Mouse (Mus musculus) forebrain, postnatal 0 days (tissue): ENCODE results near the gene Cops7a. TPM values are rescaled to one million over a fixed set of nuclear protein-coding genes. Genes with fewer than 3 reads are reported as not detected.

ENCODE experiments used
- ATAC-seq: fragments of 200-750 bp; cut with Nextera tagmentation; 2 replicates; pipeline ENCODE4 v1.8.0; 2017; ENCODE audit warnings: mild to moderate bottlenecking, moderate library complexity
- DNase-seq: peaks from one replicate; pipeline ENCODE4 v3.0.0-alpha.2; 2015
- H3K27ac ChIP-seq: fragments of 300-500 bp; sonication (generic); 2 replicates; pipeline ENCODE4 v1.5.1; 2014; ENCODE audit warnings: low read depth, mild to moderate bottlenecking, antibody characterized with exemption, low read length, moderate library complexity, mixed read lengths
- H3K27me3 ChIP-seq: fragments of 300-500 bp; sonication (generic); 2 replicates; pipeline ENCODE4 v1.6.1; 2014; ENCODE audit warnings: mild to moderate bottlenecking, low read length, mixed read lengths; ENCODE audit not compliant: insufficient read depth
- H3K36me3 ChIP-seq: fragments of 300-500 bp; sonication (generic); 2 replicates; pipeline ENCODE4 v1.6.1; 2014; ENCODE audit warnings: mild to moderate bottlenecking, moderate library complexity; ENCODE audit not compliant: insufficient read depth
- H3K4me1 ChIP-seq: fragments of 300-500 bp; sonication (generic); 2 replicates; pipeline ENCODE4 v1.6.1; 2014; ENCODE audit warnings: antibody characterized with exemption; ENCODE audit not compliant: insufficient read depth
- H3K4me2 ChIP-seq: fragments of 300-500 bp; sonication (generic); 2 replicates; pipeline ENCODE4 v1.6.1; 2014; ENCODE audit warnings: low read depth, mild to moderate bottlenecking, moderate library complexity
- H3K4me3 ChIP-seq: fragments of 300-500 bp; sonication (generic); 2 replicates; pipeline ENCODE4 v1.5.1; 2014; ENCODE audit warnings: low read depth, low read length, mixed read lengths
- H3K9ac ChIP-seq: fragments of 300-500 bp; sonication (generic); 2 replicates; pipeline ENCODE4 v1.6.1; 2014; ENCODE audit warnings: mild to moderate bottlenecking
- H3K9me3 ChIP-seq: fragments of 300-500 bp; sonication (generic); 2 replicates; pipeline ENCODE4 v1.6.1; 2016; ENCODE audit warnings: low read length
- CTCF ChIP-seq: sonication (generic); IDR thresholded peaks from 2 replicates; pipeline ENCODE4 v1.5.1; 2016; ENCODE audit warnings: antibody characterized with exemption, control low read depth, low read depth
- WGBS: fragments of 180-500 bp; shearing (Covaris S2); extraction: QIAGEN DNeasy Blood & Tissue Kit; methylation state at CpG from one replicate; pipeline ENCODE4 v1.1.7; 2014; 5-methylcytosine and 5-hydroxymethylcytosine counted together
- polyA plus RNA-seq: library from polyadenylated mRNA; unstranded; fragments of >200 nt; fragmentation: Nextera tagmentation; extraction: Ambion mirVana; gene quantifications from 2 replicates; pipeline ENCODE4 v1.2.1, GENCODE M21; 2015
- total RNA-seq: library from RNA; depleted of rRNA; stranded (reverse); fragments of >200 nt; gene quantifications from 2 replicates; pipeline ENCODE4 v1.2.3, GENCODE M21; 2014

Gene Cops7a
- total and polyA plus RNA-seq, 2 experiments from 2014 or later, result 87.8 to 117 TPM

- H3K36me3 ChIP-seq, result peaks cover 52% of the 10 kb centered on the region
- 83% methylated on average over 2 of the region's 2 CpGs for WGBS
- TF ChIP-seq CTCF, result no peak
- no peaks in the 10 kb centered on the region for H3K27me3 ChIP-seq
- H3K9me3 ChIP-seq, result no peaks in the 10 kb centered on the region
- H3K4me1 ChIP-seq, result peaks cover under 1% of the 10 kb centered on the region; the same call in 1 of the 2 replicates
- H3K9ac ChIP-seq, result no peak overlapping the region
- no peak overlapping the region for H3K27ac ChIP-seq
- no peak overlapping the region for H3K4me2 ChIP-seq
- no peak for ATAC-seq
- H3K4me3 ChIP-seq, result no peak overlapping the region
- DNase-seq, result no peak
Measured at GRCm38 (mm10) chr6:124937493-124937892, 27.8 kb downstream of the Cops7a start.

GRCm38 (mm10) chr6:124936681-124937080 is 28.7 kb downstream of the Cops7a start:
- no peak overlapping the region for H3K4me3 ChIP-seq
- ATAC-seq (no peak), DNase-seq (no peak)
- TF ChIP-seq CTCF, result no peak
- no peaks in the 10 kb centered on the region for H3K9me3 ChIP-seq
- H3K27me3 ChIP-seq, result no peaks in the 10 kb centered on the region
- H3K4me1 ChIP-seq, result peaks cover 5% of the 10 kb centered on the region; the same call in 1 of the 2 replicates
- H3K36me3 ChIP-seq, result peaks cover 52% of the 10 kb centered on the region
- no peak overlapping the region for H3K27ac ChIP-seq
- H3K9ac ChIP-seq, result no peak overlapping the region
- WGBS, result 91% methylated on average over 1 of the region's 1 CpGs
- H3K4me2 ChIP-seq, result no peak overlapping the region

- peaks cover 52% of the 10 kb centered on the region for H3K36me3 ChIP-seq
- no peak for DNase-seq
- no peaks in the 10 kb centered on the region for H3K9me3 ChIP-seq
- TF ChIP-seq CTCF, result no peak
- H3K27me3 ChIP-seq, result no peaks in the 10 kb centered on the region
- ATAC-seq, result no peak
- H3K4me2 ChIP-seq, result no peak overlapping the region
- peaks cover 11% of the 10 kb centered on the region for H3K4me1 ChIP-seq
- no peak overlapping the region for H3K27ac ChIP-seq
- no peak overlapping the region for H3K4me3 ChIP-seq
- H3K9ac ChIP-seq, result no peak overlapping the region
- WGBS, result 89% methylated on average over 7 of the region's 7 CpGs
Measured at GRCm38 (mm10) chr6:124934670-124935069, 30.7 kb downstream of the Cops7a start.

GRCm38 (mm10) chr6:124933127-124933526 is 32.2 kb downstream of the Cops7a start:
- Histone ChIP-seq H3K4me3 (no peak overlapping the region), H3K4me2 (no peak overlapping the region), H3K4me1 (peaks cover 11% of the 10 kb centered on the region), H3K36me3 (peaks cover 43% of the 10 kb centered on the region), H3K27ac (no peak overlapping the region), H3K9me3 (no peaks in the 10 kb centered on the region), H3K9ac (no peak overlapping the region), H3K27me3 (no peaks in the 10 kb centered on the region)
- no peak for TF ChIP-seq CTCF
- no peak for DNase-seq
- 85% methylated on average over 3 of the region's 3 CpGs for WGBS
- ATAC-seq, result no peak

- H3K9me3 ChIP-seq, result no peaks in the 10 kb centered on the region
- peak overlapping the region; percentile 97 for H3K4me3 ChIP-seq
- 43% methylated on average over 12 of the region's 12 CpGs for WGBS
- DNase-seq (no peak), ATAC-seq (no peak)
- H3K9ac ChIP-seq, result peak overlapping the region; percentile 98
- peak overlapping the region; percentile 95 for H3K27ac ChIP-seq
- H3K4me2 ChIP-seq, result peak overlapping the region; percentile 76
- no peak for TF ChIP-seq CTCF
- H3K4me1 ChIP-seq, result peaks cover 11% of the 10 kb centered on the region
- no peaks in the 10 kb centered on the region for H3K27me3 ChIP-seq
- peaks cover 35% of the 10 kb centered on the region for H3K36me3 ChIP-seq
Measured at GRCm38 (mm10) chr6:124932314-124932695, 33.0 kb downstream of the Cops7a start.

GRCm38 (mm10) chr6:124931525-124932313 is 33.6 kb downstream of the Cops7a start:
- H3K4me3 ChIP-seq, result peak overlapping the region; percentile 97
- peak overlapping the region; percentile 98 for H3K9ac ChIP-seq
- H3K9me3 ChIP-seq, result no peaks in the 10 kb centered on the region
- 2% methylated on average over 47 of the region's 48 CpGs for WGBS
- H3K4me1 ChIP-seq, result peaks cover 11% of the 10 kb centered on the region
- H3K27me3 ChIP-seq, result no peaks in the 10 kb centered on the region
- H3K36me3 ChIP-seq, result peaks cover 30% of the 10 kb centered on the region
- peak; percentile 75 for DNase-seq
- peak overlapping the region; percentile 95 for H3K27ac ChIP-seq
- TF ChIP-seq CTCF, result peak; percentile 67
- peak; percentile 44 for ATAC-seq
- H3K4me2 ChIP-seq, result peak overlapping the region; percentile 76

- ATAC-seq (peak; percentile 91), DNase-seq (peak; percentile 99)
- Histone ChIP-seq H3K27me3 (no peaks in the 10 kb centered on the region), H3K9me3 (no peaks in the 10 kb centered on the region), H3K36me3 (peaks cover 22% of the 10 kb centered on the region), H3K4me1 (peaks cover 11% of the 10 kb centered on the region), H3K4me3 (peak within 1 kb of the TSS; percentile 97), H3K27ac (peak within 1 kb of the TSS; percentile 95), H3K4me2 (peak within 1 kb of the TSS; percentile 76), H3K9ac (peak within 1 kb of the TSS; percentile 98)
- under 1% methylated on average over 56 of the region's 64 CpGs for WGBS
- TF ChIP-seq CTCF, result peak; percentile 98
Measured at GRCm38 (mm10) chr6:124930754-124931524, 34.4 kb downstream of the Cops7a start, which contains the start of gene Mlf2. Gene Mlf2 (plus strand): TSS chr6:124931386.
